11 mouse cellular contexts compared by ENCODE assay signal in genomic region chr4:154999379-154999778, GRCm38 (mm10). TPM values are rescaled to one million over a fixed set of nuclear protein-coding genes. Genes with fewer than 3 reads are reported as not detected.
"Had no signal": no experiment of that assay in that cellular context is flagged by ENCODE, and none has a peak within 500 bp of the region (broad histone marks: within the 10 kb centered on the region; RNA-seq: fewer than 3 reads in every experiment).

No protein-coding gene starts in this region.

- DNase-seq: lung, adult 18-20 months; lung, embryonic 14.5 days; lung, postnatal 10 days; lung, postnatal 4 days; right cerebral cortex, postnatal 14 days; thymus, adult 2 months; thymus, postnatal 25 days; thymus, postnatal 4 days had no signal

- ATAC-seq: midbrain, embryonic 15.5 days had no signal

RNA-seq across cellular contexts. Expression of gene Hes5, which starts 38.7 kb away (rescaled TPM):
- total RNA-seq: monocyte, adult 5-6 weeks had no signal

RNA-seq across cellular contexts. Expression of gene Plch2, which starts 57.2 kb away (rescaled TPM):
- total RNA-seq: monocyte, adult 5-6 weeks; neutrophil, adult 5-6 weeks had no signal
